Mouse (Mus musculus) ZHBTc4 (cell line): ENCODE measurements around the gene Zfc3h1.
A peak's percentile ranks its signal among the peaks of the same experiment; 100 is the strongest.

Experiments used
- DNase-seq: peaks from one replicate; pipeline ENCODE4 v3.0.0-alpha.2; 2011; ENCODE audit warnings: low read depth, low spot score

Zfc3h1 gene

DNA sequence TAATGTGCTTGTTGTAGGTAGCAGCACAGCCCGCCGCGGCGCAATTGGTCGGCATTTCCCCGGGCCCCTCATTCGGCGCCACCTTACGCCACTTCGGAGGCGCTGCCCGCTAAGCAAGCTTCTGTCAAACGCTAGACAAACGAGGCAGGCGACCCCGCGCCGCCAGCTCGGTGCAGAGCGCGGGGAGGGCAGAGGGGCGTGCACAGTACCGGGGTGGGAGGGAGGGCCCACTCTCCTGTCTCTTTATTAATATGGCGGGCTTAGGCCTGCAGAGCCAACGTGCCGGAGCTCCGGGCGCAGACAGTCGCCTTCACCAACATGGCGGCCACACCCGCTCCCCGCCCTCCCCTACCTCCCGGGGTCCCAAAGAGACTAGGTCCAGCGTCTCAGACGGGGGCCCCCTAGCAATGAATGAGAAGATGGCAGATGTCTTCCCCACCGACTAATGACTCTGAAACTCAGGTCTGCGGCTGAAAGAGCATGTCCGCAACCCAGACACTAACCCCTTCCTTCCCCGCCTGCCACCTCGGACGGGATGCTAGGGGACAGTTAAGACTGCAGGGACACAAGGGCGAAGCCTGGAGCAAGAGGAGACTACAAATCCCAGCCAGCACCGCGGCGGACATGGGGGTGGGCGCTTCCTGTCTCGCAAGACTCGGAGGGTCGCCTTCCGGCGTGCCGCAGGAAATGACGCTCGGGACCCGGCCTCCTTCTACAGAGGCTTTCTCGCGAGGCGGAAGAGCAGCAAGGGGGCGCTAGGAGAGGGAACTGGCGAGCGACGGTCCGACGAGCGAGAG, at the start of gene Zfc3h1, which contains the start of gene Thap2:
Gene Zfc3h1 (plus strand): TSS at position 739 of the 797 bp plus-strand sequence.
Gene Thap2 (minus strand): TSS at position 223 of the 797 bp plus-strand sequence.
- DNase-seq: peak; percentile 99

GRCm38 (mm10) chr10:115336901-115337300, 47.9 kb upstream of the Zfc3h1 start:
- DNase-seq: no peak

- no peak for DNase-seq
Observed at GRCm38 (mm10) chr10:115339820-115340328, 44.9 kb upstream of the Zfc3h1 start.

- no peak for DNase-seq
Observed at GRCm38 (mm10) chr10:115342771-115343425, 41.9 kb upstream of the Zfc3h1 start.

GRCm38 (mm10) chr10:115346444-115346843, 38.3 kb upstream of the Zfc3h1 start:
- no peak for DNase-seq

DNA sequence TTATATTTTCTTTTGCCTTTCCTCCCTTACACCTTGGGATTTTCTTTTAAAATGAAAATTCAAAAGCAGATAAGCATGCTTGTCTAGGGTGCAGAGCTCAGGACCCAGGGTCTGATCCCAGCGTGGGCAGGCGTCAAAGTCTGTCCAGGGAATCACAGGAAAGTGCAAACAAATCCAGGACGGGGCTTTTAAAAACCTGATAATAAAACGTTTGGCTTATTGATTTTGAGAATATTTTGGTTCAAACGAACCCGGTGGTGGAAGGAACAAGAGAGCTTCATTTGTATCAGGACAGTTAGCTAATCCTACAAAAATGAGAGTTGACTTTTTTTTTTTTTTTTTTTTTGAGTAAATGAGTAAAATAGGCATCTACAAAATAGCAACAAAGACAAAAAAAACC, 36.6 kb upstream of the Zfc3h1 start:
- no peak for DNase-seq

- DNase-seq: no peak
Observed at GRCm38 (mm10) chr10:115349029-115349428, 35.7 kb upstream of the Zfc3h1 start.

- DNase-seq: no peak
Observed at GRCm38 (mm10) chr10:115349509-115349908, 35.2 kb upstream of the Zfc3h1 start.

DNA sequence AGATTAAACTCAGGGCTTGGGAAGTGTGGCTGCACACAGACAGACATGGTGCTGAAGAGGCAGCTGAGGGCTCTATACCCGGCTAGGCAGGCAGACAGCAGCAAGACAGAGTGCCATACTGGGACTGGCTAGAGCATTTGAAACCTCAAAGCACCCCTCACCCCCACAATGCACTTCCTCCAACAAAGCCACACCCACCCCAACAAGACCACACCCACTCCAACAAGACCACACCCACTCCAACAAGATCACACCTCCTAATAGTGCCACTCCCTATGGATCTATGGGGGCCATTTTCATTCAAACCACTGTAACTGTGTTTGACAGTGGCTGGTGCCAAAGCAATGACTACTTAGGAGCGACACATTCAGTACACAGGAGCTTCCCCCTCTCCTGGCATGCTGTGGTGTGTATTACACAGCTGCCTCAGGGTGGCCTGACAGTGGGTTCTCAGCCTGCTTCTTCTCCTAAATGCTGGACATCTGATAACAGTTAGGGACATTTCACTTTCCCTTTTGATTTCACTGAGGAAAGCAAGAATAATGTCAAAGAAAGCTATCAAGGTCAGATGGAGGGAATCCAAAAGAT, 33.9 kb upstream of the Zfc3h1 start:
- peak; percentile 81 for DNase-seq

DNA sequence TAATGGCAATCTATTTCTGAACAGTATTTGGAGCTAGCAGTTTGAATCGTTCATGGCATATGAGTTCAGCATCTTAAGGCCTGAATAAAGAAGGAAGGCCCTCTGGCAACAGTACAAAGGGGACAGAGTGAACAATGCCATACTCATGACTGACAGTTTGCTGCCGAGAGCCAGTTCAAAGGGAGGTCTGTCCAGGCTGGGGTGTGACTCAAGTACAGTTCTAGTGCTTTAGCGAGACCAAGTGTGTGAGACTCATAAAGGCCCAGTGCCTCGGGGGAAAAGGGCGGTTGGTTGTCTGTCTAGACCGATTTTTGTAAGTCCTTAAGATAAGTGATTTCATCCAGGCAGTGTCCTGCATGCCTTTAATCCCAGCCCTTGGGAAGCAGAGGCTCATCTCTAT, 30.2 kb upstream of the Zfc3h1 start:
- DNase-seq: peak; percentile 76

GRCm38 (mm10) chr10:115355016-115355415, 29.7 kb upstream of the Zfc3h1 start:
- no peak for DNase-seq

DNA sequence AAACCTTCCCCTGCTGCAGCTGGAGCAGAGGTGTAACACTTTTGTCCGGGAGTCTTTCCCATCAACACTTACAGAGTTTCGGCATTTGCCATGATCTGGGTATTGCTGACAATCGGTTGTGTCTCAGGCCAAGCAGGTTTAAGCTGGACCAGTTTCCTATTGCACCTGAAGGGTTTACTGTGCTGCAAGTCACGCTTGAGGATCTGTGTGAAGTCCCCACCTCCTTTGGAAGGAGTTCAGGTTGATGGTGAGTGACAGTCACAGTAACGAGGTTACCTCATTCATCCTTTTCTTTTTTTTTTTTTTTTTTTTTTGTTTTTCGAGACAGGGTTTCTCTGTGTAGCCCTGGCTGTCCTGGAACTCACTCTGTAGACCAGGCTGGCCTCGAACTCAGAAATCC, 28.7 kb upstream of the Zfc3h1 start:
- no peak for DNase-seq

DNA sequence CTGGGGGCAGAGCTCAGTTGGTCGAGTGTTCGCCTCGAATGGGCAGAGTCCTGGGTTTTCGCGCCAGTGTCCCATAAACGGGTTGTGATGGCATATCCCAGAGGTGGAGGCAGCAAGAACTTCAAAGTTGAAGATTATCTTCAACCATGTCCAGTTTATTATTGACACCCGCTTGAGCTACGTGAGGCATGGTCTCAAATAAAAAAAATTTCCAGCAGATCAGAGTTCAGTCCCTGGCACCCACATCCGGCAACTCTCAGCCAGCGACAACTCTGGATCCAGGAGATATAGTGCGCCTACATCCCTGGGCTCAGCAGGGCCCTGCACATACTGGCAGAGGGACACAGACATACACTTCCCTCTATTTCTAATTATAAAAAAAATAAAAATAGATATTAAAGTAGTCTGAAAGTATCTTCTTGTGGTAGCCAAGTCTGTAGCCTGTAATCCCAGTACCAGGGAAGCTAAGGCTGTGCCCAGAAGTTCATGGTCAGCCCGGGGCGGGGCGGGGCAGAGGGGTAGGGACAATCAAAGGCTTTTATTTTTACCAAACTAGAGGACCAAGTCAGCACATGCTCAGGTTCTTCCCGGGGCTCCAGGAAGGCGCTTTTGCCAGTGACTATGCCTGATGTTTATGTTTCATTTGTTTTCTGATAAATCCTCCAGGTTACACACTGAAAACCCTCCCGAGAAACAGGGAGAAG, 26.4 kb upstream of the Zfc3h1 start:
- DNase-seq: no peak

DNA sequence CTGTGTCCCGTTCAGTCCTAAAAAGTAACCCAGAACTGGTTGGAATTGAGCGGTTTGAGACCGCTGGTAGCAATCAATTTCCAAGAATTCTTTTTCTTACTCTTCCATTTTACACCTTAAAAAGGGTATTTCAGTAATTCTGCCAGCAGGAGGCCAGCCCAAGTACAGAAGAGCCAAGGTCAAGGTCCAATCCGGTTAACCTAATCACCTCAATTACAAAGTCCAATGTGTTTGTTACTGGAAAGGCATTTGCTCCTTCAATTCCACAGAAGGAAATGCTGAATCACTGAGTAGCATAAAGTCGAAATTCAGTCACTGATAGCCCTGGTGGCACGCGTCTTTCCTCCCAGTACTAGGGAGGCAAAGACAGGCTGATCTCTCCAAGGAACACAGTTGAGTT, 25.7 kb upstream of the Zfc3h1 start:
- DNase-seq: peak; percentile 61

GRCm38 (mm10) chr10:115361840-115362622, 22.7 kb upstream of the Zfc3h1 start, which contains the start of gene Tmem19:
Tmem19 (minus strand) TSS chr10:115362501.
- DNase-seq: peak; percentile 99

DNA sequence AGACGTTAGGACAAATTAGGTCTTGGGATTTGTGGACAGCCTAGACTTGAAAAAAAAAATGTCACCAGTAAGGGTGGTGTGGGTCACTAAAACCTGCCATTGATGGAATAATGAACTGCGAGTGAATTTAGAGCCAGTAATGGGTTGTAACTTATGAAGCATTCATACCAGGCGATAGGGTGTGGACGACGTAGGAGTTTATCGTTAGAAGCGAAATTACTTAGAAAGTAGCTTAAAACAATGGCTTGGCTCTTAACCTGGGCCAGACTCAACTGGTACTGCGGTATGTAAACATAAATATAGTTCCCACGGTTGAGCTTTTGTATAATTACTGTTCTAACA, 22.2 kb upstream of the Zfc3h1 start:
- DNase-seq: no peak

DNA sequence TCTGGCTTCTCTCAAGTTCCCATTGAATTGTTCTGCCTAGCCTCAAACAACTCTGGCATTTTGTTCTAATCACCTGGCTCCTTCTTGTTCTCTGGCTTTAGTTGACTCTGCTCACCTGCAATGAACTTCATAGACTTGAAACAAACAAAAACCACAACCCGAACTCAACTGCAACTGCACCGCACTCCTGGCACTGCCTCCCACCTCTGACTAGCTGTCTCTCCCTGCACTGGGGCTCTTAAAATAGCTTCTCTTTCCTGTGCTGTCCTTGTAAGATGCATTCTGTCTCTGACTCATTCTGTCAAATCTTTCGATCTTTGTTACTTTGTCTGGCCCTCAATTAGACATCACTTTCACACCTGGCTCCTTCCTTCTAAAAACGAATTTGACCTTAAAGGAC, 21.6 kb upstream of the Zfc3h1 start:
- DNase-seq: no peak

- DNase-seq: no peak
Observed at GRCm38 (mm10) chr10:115381506-115382084, 3.2 kb upstream of the Zfc3h1 start.

- peak; percentile 81 for DNase-seq
Observed at GRCm38 (mm10) chr10:115382846-115383643, 1.7 kb upstream of the Zfc3h1 start.
